Mouse (Mus musculus) neutrophil, adult 5-6 weeks (primary cell): ENCODE measurements around the gene Psip1. TPM values are rescaled to one million over a fixed set of nuclear protein-coding genes. Genes with fewer than 3 reads are reported as not detected.
"Not testable (repeated sequence)": the region's sequence is repeated elsewhere in the genome, so short reads cannot be mapped to it uniquely, and the experiment has no call there.

Source experiments
- ATAC-seq: fragments of 151-379, 151-347 bp; 2 replicates; pipeline ENCODE4 v1.8.0; 2017; ENCODE audit warnings: mild to moderate bottlenecking, moderate TSS enrichment; ENCODE audit not compliant: insufficient number of reproducible peaks, poor library complexity, low FRiP score, severe bottlenecking; ENCODE audit errors: extremely low read depth
- total RNA-seq: library from RNA; stranded (forward); fragments of 200-1000 nt; gene quantifications from 2 replicates; pipeline ENCODE4 v1.2.3, GENCODE M21; 2017

Gene Psip1
- total RNA-seq, 1 experiment from 2014 or later = 149 TPM

DNA sequence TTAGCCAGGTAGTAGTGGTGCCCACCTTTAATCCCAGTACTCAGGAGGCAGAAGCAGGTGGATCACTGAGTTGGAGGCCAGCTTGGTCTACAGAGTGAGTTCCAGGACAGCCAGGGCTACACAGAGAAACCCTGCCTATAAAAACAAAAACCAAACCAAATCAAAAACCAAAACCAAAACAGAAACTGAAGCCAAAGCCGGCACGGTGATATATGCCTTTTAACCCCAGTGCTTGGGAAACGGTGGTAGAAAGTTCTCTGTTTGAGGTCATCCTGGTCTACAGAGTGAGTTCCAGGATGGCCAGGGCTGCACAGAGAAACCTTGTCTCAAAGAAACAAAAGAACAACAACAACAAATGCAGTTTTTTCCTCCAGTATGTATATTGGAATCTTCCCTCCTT lies 26.0 kb upstream of the Psip1 start:
- ATAC-seq = no peak

DNA sequence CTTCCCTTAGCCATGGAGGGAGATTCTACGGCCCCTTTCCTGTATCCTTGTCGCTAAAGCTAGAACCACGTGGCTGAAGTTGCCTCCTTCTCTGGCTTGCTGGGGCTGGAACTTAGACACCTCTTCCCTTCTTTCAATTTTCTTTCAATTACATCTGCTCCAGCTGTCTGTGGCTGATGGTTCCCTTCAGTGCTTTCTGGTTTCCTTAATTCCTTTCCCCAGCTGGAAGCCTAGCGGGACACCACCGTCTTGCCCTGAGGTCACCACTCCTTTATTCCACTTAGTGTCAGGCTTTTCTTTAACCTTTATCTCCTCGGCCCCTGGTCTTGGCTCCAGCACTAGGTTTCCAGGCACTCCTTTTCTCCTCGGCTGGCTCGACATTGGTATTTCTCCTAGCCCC lies 24.8 kb upstream of the Psip1 start:
- ATAC-seq = no peak

DNA sequence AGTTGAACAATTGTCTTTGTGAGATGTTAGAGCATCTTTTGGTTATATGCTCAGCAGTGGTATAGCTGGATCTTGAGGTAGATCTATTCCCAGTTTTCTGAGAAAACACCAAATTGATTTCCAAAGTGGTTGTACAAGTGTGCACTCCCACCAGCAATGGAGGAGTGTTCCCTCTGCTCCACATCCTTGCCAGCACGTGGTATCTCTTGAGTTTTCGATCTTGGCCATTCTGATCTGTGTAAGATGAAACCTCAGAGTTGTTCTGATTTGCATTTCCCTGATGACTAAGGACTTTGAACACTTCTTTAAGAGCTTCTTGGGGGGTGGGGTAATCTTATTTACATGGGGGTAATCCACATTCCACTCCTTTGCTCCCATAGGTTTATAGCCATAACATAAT lies 23.3 kb upstream of the Psip1 start:
- no peak for ATAC-seq

DNA sequence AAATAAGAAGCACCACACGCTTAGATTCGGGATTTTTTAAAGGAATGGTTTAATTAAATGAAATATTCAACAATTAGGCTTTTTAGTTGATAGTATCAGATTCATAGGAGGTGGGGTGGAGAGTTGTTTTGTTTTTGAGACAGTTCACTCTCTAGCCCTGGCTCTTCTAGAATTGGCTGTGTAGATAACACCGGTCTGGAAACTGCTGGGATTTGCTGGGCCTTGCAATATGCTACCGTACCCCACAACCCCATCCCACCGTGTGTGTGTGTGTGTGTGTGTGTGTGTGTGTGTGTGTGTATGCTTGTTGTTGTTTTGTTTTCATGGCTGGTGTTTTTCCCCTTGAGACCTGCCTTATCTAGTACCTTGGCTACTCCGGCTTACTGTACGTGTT lies 14.8 kb upstream of the Psip1 start:
- no peak for ATAC-seq

DNA sequence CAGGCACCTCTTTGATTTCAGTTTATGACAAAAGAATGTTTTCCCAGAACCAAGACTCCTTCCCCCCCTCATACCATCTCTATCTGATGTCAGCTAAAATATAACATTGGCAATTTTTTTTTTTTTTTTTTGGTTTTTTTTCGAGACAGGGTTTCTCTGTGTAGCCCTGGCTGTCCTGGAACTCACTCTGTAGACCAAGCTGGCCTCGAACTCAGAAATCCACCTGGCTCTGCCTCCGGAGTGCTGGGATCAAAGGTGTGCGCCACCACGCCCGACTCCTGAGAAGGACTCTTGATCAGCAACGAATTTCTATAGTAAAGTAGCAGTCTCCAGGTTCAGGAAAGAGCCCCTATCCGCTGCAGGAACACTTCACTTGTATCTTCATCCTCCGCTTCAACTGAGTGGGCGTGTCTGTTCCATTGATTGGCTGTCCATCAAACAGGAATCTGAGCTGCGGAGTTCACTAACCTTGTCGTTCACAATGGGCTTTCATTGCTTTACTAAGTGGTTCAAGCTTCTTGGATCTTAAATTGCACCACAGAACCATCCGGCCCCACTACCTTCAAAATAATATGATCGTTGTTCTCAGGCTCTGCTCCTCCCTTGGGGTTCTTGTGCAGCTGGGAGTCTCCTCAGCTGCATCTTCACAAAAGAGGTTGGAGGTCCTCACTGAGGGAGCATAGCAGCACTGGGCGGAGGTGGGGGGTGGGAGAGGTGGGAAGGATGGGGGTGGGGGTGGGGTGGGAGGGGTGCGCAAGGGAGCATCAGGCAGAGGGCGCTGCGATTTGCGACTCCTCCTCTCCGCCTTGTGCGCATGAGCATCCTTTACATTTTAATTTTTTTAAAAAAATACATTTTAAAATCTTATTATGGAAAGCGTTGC lies 14.1 kb upstream of the Psip1 start:
- no peak for ATAC-seq

DNA sequence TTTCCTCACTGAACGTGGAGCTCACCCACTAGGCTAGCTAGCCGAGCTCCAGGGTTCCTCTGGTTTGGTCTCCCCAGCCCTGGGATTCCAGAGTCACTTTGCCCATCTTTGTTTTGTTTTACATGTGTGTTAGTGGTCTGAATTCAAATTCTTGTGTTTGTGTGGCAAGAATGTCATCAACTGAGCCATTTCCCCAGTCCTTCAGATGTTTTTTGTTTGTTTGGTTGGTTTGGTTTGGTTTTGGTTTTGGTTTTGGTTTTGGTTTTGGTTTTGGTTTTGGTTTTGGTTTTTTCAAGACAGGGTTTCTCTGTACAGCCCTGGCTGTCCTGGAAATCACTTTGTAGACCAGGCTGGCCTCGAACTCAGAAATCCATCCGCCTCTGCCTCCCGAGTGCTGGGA lies 10.8 kb upstream of the Psip1 start:
- ATAC-seq = not testable (repeated sequence)

DNA sequence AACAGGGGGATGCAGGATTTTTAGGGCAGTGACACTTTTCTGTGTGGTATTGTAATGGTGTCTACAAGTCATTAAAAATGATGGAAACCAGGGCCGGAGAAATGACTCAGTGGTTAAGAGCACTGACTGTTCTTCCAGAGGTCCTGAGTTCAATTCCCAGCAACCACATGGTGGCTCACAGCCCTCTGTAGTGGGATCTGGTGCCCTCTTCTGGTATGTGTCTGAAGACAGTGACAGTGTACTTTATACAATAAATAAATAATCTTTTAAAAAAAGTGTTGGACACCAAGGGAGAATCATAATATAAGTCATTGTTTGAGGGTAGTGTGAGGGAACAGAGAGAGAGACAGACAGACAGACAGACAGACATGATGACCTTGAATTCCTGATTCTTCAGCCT lies 6.9 kb upstream of the Psip1 start:
- no peak for ATAC-seq

DNA sequence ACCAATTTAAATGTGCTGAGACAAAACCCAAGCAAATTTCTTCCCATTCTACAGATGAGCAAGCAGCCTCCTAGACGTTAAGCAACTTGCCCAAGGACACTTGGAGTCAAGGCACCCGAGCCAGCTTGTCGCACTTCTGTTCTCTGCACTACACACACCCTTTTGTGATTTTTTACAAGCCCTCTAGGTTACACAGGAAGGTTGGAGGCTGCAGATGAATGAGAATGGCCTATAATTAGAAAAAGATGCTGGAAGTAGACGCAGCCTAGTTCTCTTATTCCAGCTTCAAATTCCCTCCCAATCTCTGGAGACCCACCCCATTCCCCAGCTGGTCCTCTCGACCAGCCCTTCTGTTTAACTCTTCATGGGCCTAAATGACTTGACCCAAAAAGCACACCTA lies 2.9 kb upstream of the Psip1 start:
- no peak for ATAC-seq

DNA sequence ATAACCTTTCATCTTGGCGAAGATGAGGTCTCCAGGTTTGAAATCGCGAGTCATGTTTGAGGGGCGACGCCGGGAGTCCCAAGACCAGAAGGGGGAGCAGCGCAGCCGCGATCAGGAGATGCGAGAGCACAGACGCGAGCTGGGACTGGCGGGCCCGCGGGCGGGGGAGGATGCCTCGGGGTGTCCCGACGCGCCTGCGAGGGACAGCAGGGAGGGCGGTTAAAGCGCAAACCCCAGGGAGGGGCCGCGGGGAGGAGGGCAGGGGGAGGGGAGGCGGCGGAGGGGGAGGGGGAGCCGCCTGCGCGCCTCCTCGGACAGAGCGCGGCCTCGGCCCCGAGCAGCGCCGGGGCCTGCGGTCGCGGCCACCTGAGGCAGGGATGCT lies 533 bp downstream of the Psip1 start:
- ATAC-seq = peak; percentile 73

DNA sequence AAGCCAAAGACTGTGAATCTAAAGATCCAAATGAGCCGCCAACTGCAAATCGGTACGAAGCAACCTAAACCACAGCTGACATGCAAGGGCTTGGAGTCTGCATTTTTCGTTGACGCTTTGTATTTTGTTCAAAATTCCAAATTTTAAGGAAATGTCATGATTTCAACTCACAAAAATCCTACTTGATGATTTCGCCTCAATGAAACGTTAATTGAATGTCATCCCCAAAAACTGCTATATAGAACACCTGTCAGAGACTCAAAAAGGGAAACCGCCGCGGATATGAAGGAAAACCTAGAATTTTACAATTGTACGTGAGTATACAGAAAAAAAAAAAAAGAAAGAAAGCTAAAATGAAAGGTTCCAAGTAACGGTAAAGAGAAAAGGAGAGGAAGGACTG lies 1.0 kb downstream of the Psip1 start:
- ATAC-seq = no peak

DNA sequence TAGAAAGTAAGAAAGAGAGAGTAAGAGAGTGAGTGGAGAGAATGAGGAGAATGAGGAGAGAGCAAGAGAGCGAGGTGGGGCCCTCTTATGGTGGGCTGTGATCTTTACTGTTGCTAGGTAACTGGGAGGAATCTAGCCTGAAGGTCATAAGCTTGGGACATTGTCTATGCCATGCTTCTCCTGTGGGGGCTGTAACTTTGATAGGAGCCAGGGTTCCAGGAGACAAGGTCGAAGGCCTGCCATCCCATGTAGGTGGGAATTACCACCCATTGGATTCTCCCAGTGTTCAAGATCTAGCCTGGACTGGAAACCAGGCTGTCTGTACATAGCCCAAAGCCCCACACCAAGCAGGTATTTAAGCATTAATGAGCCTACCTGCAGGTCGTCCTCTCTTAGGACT lies 18.1 kb downstream of the Psip1 start:
- ATAC-seq = no peak

DNA sequence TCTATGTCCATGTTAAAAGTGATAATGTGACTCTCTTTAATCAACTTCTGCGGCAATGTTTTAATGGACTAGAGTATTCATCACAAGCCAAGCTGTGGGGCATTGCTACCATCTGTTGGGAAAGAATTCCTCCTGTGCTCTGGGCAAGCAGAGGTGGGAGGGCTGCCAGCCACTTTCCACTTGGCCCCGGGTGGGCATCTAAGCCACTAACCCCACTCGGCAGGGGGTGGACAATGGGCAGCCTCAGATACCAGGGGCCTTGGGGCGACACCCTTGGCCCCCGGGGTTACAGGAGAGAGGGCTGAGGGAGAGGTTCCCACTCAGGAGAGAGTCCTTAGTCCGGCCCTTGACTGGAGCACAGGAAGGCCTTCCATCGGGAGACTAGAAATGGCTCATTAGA lies 18.6 kb downstream of the Psip1 start:
- no peak for ATAC-seq

DNA sequence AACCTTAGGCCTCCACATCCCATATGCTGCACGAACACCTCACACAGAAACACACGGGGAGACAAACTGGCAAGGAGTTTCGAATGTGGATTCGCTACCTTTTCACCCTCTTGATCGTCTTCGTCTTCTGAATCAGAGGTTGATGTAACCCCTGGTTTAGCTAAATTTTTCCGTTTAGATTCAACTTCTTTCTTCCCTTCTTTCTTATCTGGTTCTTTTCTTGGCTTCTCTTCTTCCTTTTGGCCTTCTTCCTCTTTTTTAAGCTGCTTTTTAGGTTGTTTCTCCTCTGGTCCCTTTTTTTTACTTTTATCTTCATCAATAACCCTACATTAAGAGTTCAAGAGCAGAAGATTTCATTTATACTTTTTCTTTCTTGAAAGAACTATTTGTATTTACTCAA lies 21.4 kb downstream of the Psip1 start:
- ATAC-seq = no peak

DNA sequence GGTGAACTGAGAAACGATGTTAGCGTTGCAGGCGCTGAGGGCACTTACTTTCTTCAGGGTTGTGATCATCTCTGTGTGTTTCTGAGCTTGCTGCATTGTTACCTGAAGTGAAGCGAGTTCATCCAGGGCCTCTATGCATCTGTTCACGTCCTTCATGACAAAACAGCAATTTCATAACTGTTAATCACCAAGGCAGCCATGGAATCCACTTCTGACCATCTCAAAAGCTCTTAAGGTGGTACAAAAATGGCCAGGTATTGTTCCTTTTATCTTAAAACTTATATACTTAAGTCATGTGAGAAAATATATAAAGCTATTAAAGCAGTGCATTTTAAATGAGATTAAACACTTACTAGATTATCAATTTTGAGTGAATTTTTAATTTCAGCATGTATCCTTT lies 26.2 kb downstream of the Psip1 start:
- ATAC-seq = no peak

DNA sequence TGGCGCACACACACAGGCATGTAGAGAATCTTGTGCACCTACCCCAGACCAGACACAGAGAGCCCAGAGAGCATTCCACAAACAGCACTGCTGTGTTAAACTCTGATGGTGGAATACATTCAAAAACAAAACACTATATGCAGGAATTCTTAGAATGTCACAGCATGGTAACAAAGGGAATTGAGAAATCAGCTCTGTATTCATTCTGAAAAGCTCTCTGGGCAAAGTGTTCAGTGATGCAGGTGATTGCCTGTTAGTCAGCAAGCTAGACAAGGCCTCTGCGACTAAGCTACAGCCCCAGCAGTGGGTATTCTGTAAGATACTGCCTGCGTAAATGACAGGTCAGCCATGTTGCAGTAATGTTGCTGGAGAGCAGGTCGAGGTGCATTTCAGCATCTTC lies 35.5 kb downstream of the Psip1 start:
- no peak for ATAC-seq

DNA sequence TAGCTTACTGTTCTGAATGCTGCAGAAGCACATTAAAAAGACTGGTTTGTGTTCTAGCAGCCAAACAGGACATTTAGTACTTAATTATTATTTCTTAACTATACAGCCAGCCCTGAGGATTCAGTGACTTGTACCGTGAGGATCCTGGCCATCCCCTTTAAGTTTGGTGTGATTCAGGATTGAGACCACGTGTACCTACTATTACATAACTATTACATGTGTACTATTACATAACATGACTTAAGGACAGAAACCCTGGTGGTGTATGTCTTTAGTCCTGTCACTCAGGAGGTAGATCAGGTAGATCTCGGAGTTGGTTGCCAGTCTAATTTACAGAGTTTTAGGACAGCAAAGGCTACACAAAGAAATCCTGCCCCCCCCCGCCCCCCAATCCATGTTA lies 45.2 kb downstream of the Psip1 start:
- no peak for ATAC-seq

DNA sequence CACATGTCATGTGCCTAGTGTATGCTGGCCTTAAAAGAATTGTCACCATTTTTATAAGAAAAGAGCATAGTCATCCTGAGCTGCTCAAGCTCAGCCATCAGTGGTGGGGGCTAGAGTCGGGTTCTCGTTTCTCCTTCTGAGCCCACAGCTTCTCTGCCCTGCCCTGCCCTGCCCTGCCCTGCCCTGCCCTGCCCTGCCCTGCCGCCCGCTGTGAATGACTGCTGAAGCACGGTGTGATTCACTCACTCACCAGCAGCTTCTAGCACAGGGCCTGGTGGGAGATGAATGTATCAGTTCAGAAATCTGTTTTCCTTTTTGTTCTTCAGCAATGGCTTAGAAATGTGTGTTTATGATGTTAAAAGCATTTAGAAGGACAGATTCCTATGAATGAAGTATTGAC lies 47.2 kb downstream of the Psip1 start:
- no peak for ATAC-seq

DNA sequence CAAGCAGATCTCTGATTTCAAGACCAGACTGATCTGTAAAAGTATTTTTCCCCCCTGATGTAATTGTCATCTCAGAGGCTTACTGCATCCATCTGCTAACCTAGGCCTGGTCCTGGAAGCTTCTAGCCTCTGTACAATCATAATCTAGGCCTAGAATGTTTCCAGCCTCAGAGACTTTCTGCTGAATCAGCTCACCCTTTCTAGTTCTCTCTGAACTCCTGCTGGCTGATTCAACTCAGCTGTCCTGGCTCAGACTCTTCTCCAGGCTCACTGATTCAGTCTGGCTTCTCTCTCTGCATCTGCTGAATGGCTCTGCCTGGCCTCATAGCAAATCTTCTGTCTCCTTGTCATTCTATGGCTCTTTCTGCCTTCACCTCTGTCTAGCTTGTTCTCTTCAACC lies 48.1 kb downstream of the Psip1 start:
- ATAC-seq = no peak

DNA sequence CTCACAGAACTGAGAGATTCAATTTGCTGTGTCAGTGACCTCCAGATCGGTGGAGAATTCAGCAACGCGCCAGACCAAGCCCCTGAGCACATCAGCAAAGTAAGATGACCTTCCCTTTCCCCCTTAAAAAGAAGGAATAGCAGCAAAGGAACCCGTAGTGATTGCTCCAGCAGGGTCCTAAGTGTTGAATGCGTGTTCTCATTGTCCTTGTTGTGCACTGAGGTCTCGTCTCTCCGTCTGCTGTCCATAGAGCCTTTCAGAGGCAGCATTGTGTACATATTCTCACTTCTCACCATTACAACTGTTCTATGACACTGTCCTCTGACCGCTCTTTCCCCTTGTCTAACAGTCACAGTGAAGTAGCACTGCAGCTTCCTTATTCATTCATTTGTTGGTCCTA lies 49.9 kb downstream of the Psip1 start:
- no peak for ATAC-seq

DNA sequence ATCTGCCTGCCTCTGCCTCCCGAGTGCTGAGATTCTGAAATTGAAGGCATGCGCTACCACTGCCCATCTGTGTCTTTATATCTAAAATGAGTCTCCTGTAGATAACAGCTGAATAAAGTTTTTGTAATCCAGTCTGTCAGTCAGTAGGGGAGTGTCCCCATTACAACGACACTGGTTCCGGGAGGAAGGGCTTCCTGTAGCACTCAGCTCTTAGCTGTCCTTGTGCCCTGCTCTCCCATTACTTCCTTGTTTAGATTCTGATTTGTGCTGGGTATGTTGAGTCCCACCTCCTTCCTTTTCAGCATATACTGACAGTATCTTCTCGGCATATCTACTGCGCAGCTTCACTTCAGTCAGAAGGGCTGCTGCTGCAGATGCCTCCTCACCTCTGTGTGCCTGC lies 53.4 kb downstream of the Psip1 start:
- ATAC-seq = no peak

DNA sequence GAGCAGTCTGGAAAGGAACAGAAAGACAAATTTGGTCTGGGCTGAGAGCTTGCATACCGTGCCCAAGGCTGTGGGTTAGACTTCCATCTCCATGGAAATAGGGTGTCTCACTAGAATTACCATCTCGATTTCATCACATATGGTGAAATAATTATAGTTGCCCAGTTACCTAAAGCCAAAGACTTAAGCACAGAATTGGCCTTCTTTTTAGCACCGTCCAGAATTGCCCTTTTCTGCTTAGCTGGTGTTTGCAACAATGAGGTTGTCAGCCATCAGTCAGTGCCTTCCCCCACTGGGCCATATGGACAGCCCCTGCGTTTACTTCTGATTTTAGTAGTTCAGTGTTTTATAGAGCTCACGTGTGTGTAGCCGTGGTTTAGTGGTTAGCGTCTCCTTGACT lies 54.3 kb downstream of the Psip1 start:
- ATAC-seq = no peak
